Mouse (Mus musculus) MEL (cell line): ENCODE data around the gene Nfatc3. TPM values are rescaled to one million over a fixed set of nuclear protein-coding genes. Genes with fewer than 3 reads are reported as not detected.

Experiments used
- DNase-seq: peaks from one replicate; pipeline ENCODE4 v3.0.0; 2011; ENCODE audit warnings: low read depth, low spot score
- H3K27ac ChIP-seq: 2 replicates; pipeline ENCODE4 v1.5.1; 2012; ENCODE audit warnings: low read depth, mild to moderate bottlenecking, control low read depth, low read length, moderate library complexity; ENCODE audit not compliant: control insufficient read depth
- H3K27me3 ChIP-seq, 2 experiments: fragments of 150-350 bp in 1 of 2; sonication (generic) in 1 of 2; 2 replicates each; pipeline ENCODE4 v1.6.1; 2012; ENCODE audit warnings: low read length in 2 of 2, mild to moderate bottlenecking in 2 of 2, improper control_type of control experiment in 1 of 2, moderate library complexity in 1 of 2; ENCODE audit not compliant: insufficient read depth in 2 of 2, control insufficient read depth in 1 of 2
- H3K36me3 ChIP-seq, 2 experiments: 2 replicates each; pipeline ENCODE4 v1.6.1; 2012 to 2014; ENCODE audit warnings: low read length in 2 of 2, improper control_type of control experiment in 1 of 2, inconsistent platforms in 1 of 2, mild to moderate bottlenecking in 1 of 2; ENCODE audit not compliant: insufficient read depth in 2 of 2, control insufficient read depth in 1 of 2
- H3K4me1 ChIP-seq, 2 experiments: fragments of 150-350 bp in 1 of 2; sonication (generic) in 1 of 2; 2 replicates each; pipeline ENCODE4 v1.6.1; 2012; ENCODE audit warnings: low read length in 2 of 2, improper control_type of control experiment in 1 of 2, mild to moderate bottlenecking in 1 of 2; ENCODE audit not compliant: insufficient read depth in 2 of 2, control insufficient read depth in 1 of 2
- H3K4me3 ChIP-seq, 2 experiments: fragments of 150-350 bp in 1 of 2; sonication (generic) in 1 of 2; 2 replicates each; pipeline ENCODE4 v1.5.1; 2012; ENCODE audit warnings: low read depth in 2 of 2, low read length in 2 of 2, mild to moderate bottlenecking in 2 of 2, moderate library complexity in 2 of 2, control low read depth in 1 of 2, improper control_type of control experiment in 1 of 2; ENCODE audit not compliant: control insufficient read depth in 1 of 2, insufficient read depth in 1 of 2
- H3K79me2 ChIP-seq: 2 replicates; pipeline ENCODE4 v1.6.1; 2012; ENCODE audit warnings: mild to moderate bottlenecking, low read length, moderate library complexity; ENCODE audit not compliant: control insufficient read depth, poor library complexity, insufficient read depth
- H3K9ac ChIP-seq: 2 replicates; pipeline ENCODE4 v1.6.1; 2012; ENCODE audit warnings: low read depth, mild to moderate bottlenecking, control low read depth, low read length, moderate library complexity; ENCODE audit not compliant: control insufficient read depth, poor library complexity, severe bottlenecking
- H3K9me3 ChIP-seq: fragments of 150-350 bp; sonication (generic); replicated peaks from 2 replicates; pipeline ENCODE4 v1.6.1; 2012; ENCODE audit warnings: mild to moderate bottlenecking, low read length, improper control_type of control experiment, moderate library complexity; ENCODE audit not compliant: insufficient read depth
- BHLHE40 ChIP-seq: IDR thresholded peaks from 2 replicates; pipeline ENCODE4 v1.6.1; 2012; ENCODE audit warnings: low read depth, mild to moderate bottlenecking, inconsistent platforms, low read length, improper control_type of control experiment, borderline replicate concordance
- CHD2 ChIP-seq: IDR thresholded peaks from 2 replicates; pipeline ENCODE4 v1.6.1; 2011; ENCODE audit warnings: low read length, improper control_type of control experiment
- E2F4 ChIP-seq: IDR thresholded peaks from 2 replicates; pipeline ENCODE4 v1.6.1; 2011; ENCODE audit warnings: low read depth, low read length, improper control_type of control experiment, borderline replicate concordance
- ELF1 ChIP-seq: IDR thresholded peaks from 2 replicates; pipeline ENCODE4 v1.6.1; 2014; ENCODE audit warnings: low read depth, mild to moderate bottlenecking, inconsistent platforms, low read length, improper control_type of control experiment, moderate library complexity
- EP300 ChIP-seq, 2 experiments: IDR thresholded peaks; 2 replicates each; pipeline ENCODE4 v1.6.1; 2011; ENCODE audit warnings: improper control_type of control experiment in 2 of 2, low read length in 2 of 2, low read depth in 1 of 2, mild to moderate bottlenecking in 1 of 2
- ETS1 ChIP-seq: IDR thresholded peaks from 2 replicates; pipeline ENCODE4 v1.6.1; 2012; ENCODE audit warnings: low read depth, mild to moderate bottlenecking, inconsistent platforms, low read length, improper control_type of control experiment, moderate library complexity
- GABPA ChIP-seq: IDR thresholded peaks from 2 replicates; pipeline ENCODE4 v1.6.1; 2012; ENCODE audit warnings: low read depth, mild to moderate bottlenecking, inconsistent platforms, low read length, improper control_type of control experiment, moderate library complexity
- GATA1 ChIP-seq: IDR thresholded peaks from 2 replicates; pipeline ENCODE4 v1.6.1; 2011; ENCODE audit warnings: low read depth, low read length, improper control_type of control experiment
- HCFC1 ChIP-seq: IDR thresholded peaks from 2 replicates; pipeline ENCODE4 v1.6.1; 2012; ENCODE audit warnings: low read depth, mild to moderate bottlenecking, inconsistent platforms, low read length, improper control_type of control experiment, moderate library complexity
- JUND ChIP-seq: IDR thresholded peaks from 2 replicates; pipeline ENCODE4 v1.6.1; 2011; ENCODE audit warnings: low read depth, mild to moderate bottlenecking, improper control_type of control experiment, low read length
- KAT2A ChIP-seq: conservative IDR thresholded peaks from 2 replicates; pipeline ENCODE4 v1.6.1; 2012; ENCODE audit warnings: low read depth, low read length, improper control_type of control experiment, inconsistent platforms
- MAX ChIP-seq: IDR thresholded peaks from 2 replicates; pipeline ENCODE4 v1.6.1; 2011; ENCODE audit warnings: low read length, improper control_type of control experiment
- MXI1 ChIP-seq: IDR thresholded peaks from 2 replicates; pipeline ENCODE4 v1.6.1; 2011; ENCODE audit warnings: mild to moderate bottlenecking, low read depth, low read length, improper control_type of control experiment
- MYB ChIP-seq: IDR thresholded peaks from 2 replicates; pipeline ENCODE4 v1.6.1; 2011; ENCODE audit warnings: mild to moderate bottlenecking, low read depth, low read length, improper control_type of control experiment
- NELFE ChIP-seq: IDR thresholded peaks from 2 replicates; pipeline ENCODE4 v1.6.1; 2011; ENCODE audit warnings: low read depth, low read length, improper control_type of control experiment
- NRF1 ChIP-seq: IDR thresholded peaks from 2 replicates; pipeline ENCODE4 v1.6.1; 2014; ENCODE audit warnings: low read depth, mild to moderate bottlenecking, inconsistent platforms, low read length, improper control_type of control experiment, moderate library complexity; ENCODE audit not compliant: poor library complexity, insufficient read depth, severe bottlenecking
- POLR2AphosphoS5 ChIP-seq: IDR thresholded peaks from 2 replicates; pipeline ENCODE4 v1.6.1; 2012; ENCODE audit warnings: low read depth, borderline replicate concordance, mild to moderate bottlenecking, inconsistent platforms, low read length, moderate library complexity, mixed read lengths
- RAD21 ChIP-seq: IDR thresholded peaks from 2 replicates; pipeline ENCODE4 v1.6.1; 2011; ENCODE audit warnings: mild to moderate bottlenecking, low read depth, low read length, improper control_type of control experiment
- SIN3A ChIP-seq: IDR thresholded peaks from 2 replicates; pipeline ENCODE4 v1.6.1; 2012; ENCODE audit warnings: low read length, improper control_type of control experiment, inconsistent platforms
- TAL1 ChIP-seq: IDR thresholded peaks from 2 replicates; pipeline ENCODE4 v1.6.1; 2012; ENCODE audit warnings: mild to moderate bottlenecking, inconsistent platforms, low read length, moderate library complexity, mixed read lengths
- UBTF ChIP-seq: IDR thresholded peaks from 2 replicates; pipeline ENCODE4 v1.6.1; 2012; ENCODE audit warnings: low read depth, mild to moderate bottlenecking, inconsistent platforms, low read length, improper control_type of control experiment, moderate library complexity, borderline replicate concordance; ENCODE audit not compliant: insufficient read depth
- USF2 ChIP-seq, 2 experiments: IDR thresholded peaks; 2 replicates each; pipeline ENCODE4 v1.6.1; 2011 to 2012; ENCODE audit warnings: improper control_type of control experiment in 2 of 2, low read length in 2 of 2, borderline replicate concordance in 1 of 2, inconsistent platforms in 1 of 2, low read depth in 1 of 2, mild to moderate bottlenecking in 1 of 2; ENCODE audit not compliant: insufficient read depth in 1 of 2
- ZC3H11A ChIP-seq: IDR thresholded peaks from 2 replicates; pipeline ENCODE4 v1.6.1; 2012; ENCODE audit warnings: low read depth, mild to moderate bottlenecking, inconsistent platforms, low read length, improper control_type of control experiment
- ZNF384 ChIP-seq: IDR thresholded peaks from 2 replicates; pipeline ENCODE4 v1.6.1; 2012; ENCODE audit warnings: low read depth, mild to moderate bottlenecking, inconsistent platforms, low read length, improper control_type of control experiment
- polyA plus RNA-seq, 2 experiments: library from polyadenylated mRNA; stranded (reverse) in 1 of 2; unstranded in 1 of 2; fragments of >175 nt in 1 of 2; fragments of >200 nt in 1 of 2; gene quantifications; 2 replicates each; pipeline versions ENCODE4 v1.2.1 to v1.2.4; 2012; ENCODE audit warnings: low replicate concordance in 2 of 2, low read depth in 1 of 2; ENCODE audit not compliant: insufficient read length in 2 of 2, insufficient read depth in 1 of 2, missing spikeins in 1 of 2
- total RNA-seq: library from RNA; depleted of rRNA; stranded (reverse); fragments of 300-350 nt; gene quantifications from 2 replicates; pipeline ENCODE4 v1.2.3, GENCODE M21; 2012

Gene Nfatc3
- total and polyA plus RNA-seq, 3 experiments, result 14.4 to 59.3 (median 50.2) TPM

- H3K4me1 ChIP-seq, result peaks cover 15 to 19% of the 10 kb centered on the region in 2 experiments
- peak; percentile 40 for DNase-seq
- TF ChIP-seq JUND (no peak), GATA1 (peak; percentile 47; the same call in 1 of the 2 replicates), CHD2 (no peak), HCFC1 (no peak), BHLHE40 (no peak), POLR2AphosphoS5 (no peak), MAX (no peak), UBTF (no peak), MYB (no peak), NRF1 (no peak), RAD21 (no peak), ZNF384 (no peak), GABPA (no peak), ETS1 (0 out of 2 replicates have a peak, but pooled peaks have one; percentile 6), USF2 (IDR thresholded peaks at IDR 0.05; ENCODE audit: borderline replicate concordance in 1 of 2, insufficient read depth in 1 of 2, low read depth in 1 of 2, low read length in 2 of 2) (no peak), ZC3H11A (no peak), MXI1 (no peak), NELFE (no peak), E2F4 (no peak), EP300 (IDR thresholded peaks at IDR 0.05; ENCODE audit: low read depth in 1 of 2, low read length in 2 of 2) (0 out of 4 replicates have a peak, but pooled peaks of 1 of the 2 experiments have one; percentile 15), TAL1 (no peak), KAT2A (no peak), ELF1 (no peak), SIN3A (peak; percentile 44; the same call in 1 of the 2 replicates)
- H3K27ac ChIP-seq, result peak overlapping the region; percentile 58
- H3K9ac ChIP-seq, result no peak overlapping the region
- H3K79me2 ChIP-seq, result no peaks in the 10 kb centered on the region
- H3K4me3 ChIP-seq, result no peak overlapping the region
- H3K36me3 ChIP-seq, result peaks cover 0 to 26% of the 10 kb centered on the region in 2 experiments; a peak in 3 of 4 replicates
- H3K27me3 ChIP-seq, result no peaks in the 10 kb centered on the region
- H3K9me3 ChIP-seq, result no peaks in the 10 kb centered on the region
Observed at GRCm38 (mm10) chr8:106018039-106018438, 40.6 kb upstream of the Nfatc3 start.
